Mouse (Mus musculus) spleen, adult 2 months (tissue): ENCODE results near the gene Tmem211. TPM values are rescaled to one million over a fixed set of nuclear protein-coding genes. Genes with fewer than 3 reads are reported as not detected.

Experiments used
- DNase-seq, 2 experiments: peaks; one replicate each; pipeline versions ENCODE4 v3.0.0 to v3.0.0-alpha.2; 2012 to 2021; ENCODE audit warnings: low spot score in 2 of 2, low read depth in 1 of 2
- H3K27ac ChIP-seq: fragments of 200-500 bp; 2 replicates; pipeline ENCODE4 v1.5.1; 2012; ENCODE audit warnings: low read length, inconsistent platforms; ENCODE audit not compliant: insufficient read depth
- H3K27me3 ChIP-seq: fragments of 200-500 bp; 2 replicates; pipeline ENCODE4 v1.6.1; 2012; ENCODE audit warnings: mild to moderate bottlenecking, moderate library complexity, low read length, inconsistent platforms; ENCODE audit not compliant: control insufficient read depth, insufficient read depth
- H3K36me3 ChIP-seq: fragments of 200-500 bp; 2 replicates; pipeline ENCODE4 v1.6.1; 2012; ENCODE audit warnings: mild to moderate bottlenecking, low read length, inconsistent platforms; ENCODE audit not compliant: control insufficient read depth, insufficient read depth
- H3K4me1 ChIP-seq: fragments of 200-500 bp; 2 replicates; pipeline ENCODE4 v1.6.1; 2011; ENCODE audit warnings: inconsistent platforms; ENCODE audit not compliant: control insufficient read depth, insufficient read depth, insufficient read length
- H3K4me3 ChIP-seq: fragments of 200-500 bp; 2 replicates; pipeline ENCODE4 v1.5.1; 2011; ENCODE audit warnings: mild to moderate bottlenecking, inconsistent platforms; ENCODE audit not compliant: insufficient read depth, insufficient read length; ENCODE audit errors: extremely low read depth
- CTCF ChIP-seq: fragments of 200-500 bp; IDR thresholded peaks from 2 replicates; pipeline ENCODE4 v1.5.1; 2011; ENCODE audit warnings: mild to moderate bottlenecking, inconsistent platforms; ENCODE audit not compliant: insufficient read depth, insufficient read length, insufficient replicate concordance; ENCODE audit errors: extremely low read depth
- POLR2A ChIP-seq: fragments of 200-500 bp; IDR thresholded peaks from 2 replicates; pipeline ENCODE4 v1.6.1; 2011; ENCODE audit warnings: low read depth, low read length, inconsistent platforms
- WGBS: fragments of 180-500 bp; shearing (Covaris S2); methylation state at CpG from one replicate; pipeline ENCODE4 v1.1.7; 2018; 5-methylcytosine and 5-hydroxymethylcytosine counted together
- polyA plus RNA-seq: library from polyadenylated mRNA; depleted of rRNA; stranded (reverse); fragments of >200 nt; gene quantifications from 2 replicates; pipeline ENCODE4 v1.2.3, GENCODE M21; 2012; rRNA removed

Gene Tmem211
- polyA plus RNA-seq, 1 experiment = not detected

- DNase-seq = no peak
- Histone ChIP-seq H3K4me3 (no peak overlapping the region), H3K4me1 (peaks cover 12% of the 10 kb centered on the region; the same call in 1 of the 2 replicates), H3K27me3 (no peaks in the 10 kb centered on the region), H3K27ac (no peak overlapping the region), H3K36me3 (no peaks in the 10 kb centered on the region)
- TF ChIP-seq POLR2A (no peak), CTCF (peak; percentile 45; the same call in 1 of the 2 replicates)
- 53% methylated on average over 58 of the region's 60 CpGs for WGBS
Observed at GRCm38 (mm10) chr5:113286591-113287520, 60.1 kb downstream of the Tmem211 start.

GRCm38 (mm10) chr5:113287762-113288161, 61.1 kb downstream of the Tmem211 start:
- no peaks in the 10 kb centered on the region for H3K36me3 ChIP-seq
- H3K27ac ChIP-seq = no peak overlapping the region
- no peaks in the 10 kb centered on the region for H3K27me3 ChIP-seq
- no peak for TF ChIP-seq CTCF
- TF ChIP-seq POLR2A = no peak
- WGBS = 74% methylated on average over 5 of the region's 5 CpGs
- H3K4me1 ChIP-seq = peaks cover 11% of the 10 kb centered on the region; the same call in 1 of the 2 replicates
- H3K4me3 ChIP-seq = no peak overlapping the region
- DNase-seq = no peak

DNA sequence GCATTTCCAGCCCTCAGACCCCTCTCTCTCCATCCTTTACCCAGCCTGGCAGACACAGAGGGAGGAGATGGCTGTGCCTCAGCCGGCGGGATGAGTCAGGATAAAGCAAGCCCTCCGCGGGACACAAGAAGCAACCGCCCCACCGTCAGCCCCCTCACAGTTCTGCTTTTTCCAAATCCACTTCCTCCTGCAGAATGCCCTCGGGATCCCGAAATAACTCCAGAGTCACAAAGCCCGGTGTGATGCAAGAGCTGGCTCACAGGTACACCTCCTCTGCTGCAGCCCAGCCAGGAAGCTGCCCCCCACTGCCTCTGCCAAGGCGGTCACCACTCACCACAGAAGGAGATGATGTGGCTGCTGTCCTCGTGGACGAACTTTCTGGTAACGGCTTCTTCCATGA, 61.8 kb downstream of the Tmem211 start:
- Histone ChIP-seq H3K27ac (no peak overlapping the region), H3K27me3 (no peaks in the 10 kb centered on the region), H3K36me3 (no peaks in the 10 kb centered on the region), H3K4me3 (no peak overlapping the region), H3K4me1 (peaks cover 5% of the 10 kb centered on the region; the same call in 1 of the 2 replicates)
- WGBS = 8% methylated on average over 13 of the region's 13 CpGs
- TF ChIP-seq POLR2A = no peak
- no peak for TF ChIP-seq CTCF
- DNase-seq = no peak

Other genes with a start within 250 kb of the Tmem211 start
- 20.7 and 23.1 TPM in 2 replicates for gene Grk3, start 211.1 kb upstream of the Tmem211 start, polyA plus RNA-seq
- not detected in 2 replicates for gene Crybb2, start 156.8 kb upstream of the Tmem211 start, polyA plus RNA-seq
- 1.7 and 2.7 TPM in 2 replicates for gene Crybb3, start 145.3 kb upstream of the Tmem211 start, polyA plus RNA-seq
- 5.1 and 6.2 TPM in 2 replicates for gene 2900026A02Rik, start 5.7 kb upstream of the Tmem211 start, polyA plus RNA-seq
- gene Sgsm1, start 83.9 kb downstream of the Tmem211 start, polyA plus RNA-seq = 0.08 and 0.19 TPM in 2 replicates
- not detected in 2 replicates for gene Aym1, start 130.4 kb downstream of the Tmem211 start, polyA plus RNA-seq